Mouse (Mus musculus) hindbrain, embryonic 12.5 days (tissue): ENCODE measurements around the gene Ncoa3. TPM values are rescaled to one million over a fixed set of nuclear protein-coding genes. Genes with fewer than 3 reads are reported as not detected.

Experiments
- ATAC-seq: fragments of 200-750 bp; cut with Nextera tagmentation; 2 replicates; pipeline ENCODE4 v1.8.0; 2017; ENCODE audit warnings: moderate TSS enrichment; ENCODE audit not compliant: low FRiP score
- H3K27ac ChIP-seq: fragments of 300-500 bp; sonication (generic); 2 replicates; pipeline ENCODE4 v1.5.1; 2016; ENCODE audit warnings: mild to moderate bottlenecking
- H3K27me3 ChIP-seq: fragments of 300-500 bp; sonication (generic); 2 replicates; pipeline ENCODE4 v1.6.1; 2016; ENCODE audit warnings: mild to moderate bottlenecking
- H3K36me3 ChIP-seq: fragments of 300-500 bp; sonication (generic); 2 replicates; pipeline ENCODE4 v1.6.1; 2016; ENCODE audit warnings: mild to moderate bottlenecking
- H3K4me1 ChIP-seq: fragments of 300-500 bp; sonication (generic); 2 replicates; pipeline ENCODE4 v1.6.1; 2016
- H3K4me2 ChIP-seq: fragments of 300-500 bp; sonication (generic); replicated peaks from 2 replicates; pipeline ENCODE4 v1.6.1; 2016; ENCODE audit warnings: mild to moderate bottlenecking
- H3K4me3 ChIP-seq: fragments of 300-500 bp; sonication (generic); 2 replicates; pipeline ENCODE4 v1.5.1; 2016; ENCODE audit warnings: mild to moderate bottlenecking
- H3K9ac ChIP-seq: fragments of 300-500 bp; sonication (generic); 2 replicates; pipeline ENCODE4 v1.6.1; 2016; ENCODE audit warnings: mild to moderate bottlenecking, moderate library complexity
- H3K9me3 ChIP-seq: fragments of 300-500 bp; sonication (generic); replicated peaks from 2 replicates; pipeline ENCODE4 v1.6.1; 2016; ENCODE audit warnings: mild to moderate bottlenecking
- whole genome bisulfite sequencing: fragments of 180-500 bp; shearing (Covaris S2); methylation state at CpG from one replicate; pipeline ENCODE4 v1.1.7; 2016; 5-methylcytosine and 5-hydroxymethylcytosine counted together
- polyA plus RNA-seq: library from polyadenylated mRNA; unstranded; fragments of >200 nt; fragmentation: Nextera tagmentation; extraction: Ambion mirVana; gene quantifications from 2 replicates; pipeline ENCODE4 v1.2.1, GENCODE M21; 2016

Gene Ncoa3
- polyA plus RNA-seq, 1 experiment from 2014 or later = 14.9 TPM

GRCm38 (mm10) chr2:166010321-166010720 lies 17.9 kb downstream of the Ncoa3 start:
- H3K4me3 ChIP-seq = no peak overlapping the region
- H3K9ac ChIP-seq = no peak overlapping the region
- no peaks in the 10 kb centered on the region for H3K27me3 ChIP-seq
- no peak overlapping the region for H3K4me2 ChIP-seq
- WGBS = 64% methylated on average over 12 of the region's 12 CpGs
- no peaks in the 10 kb centered on the region for H3K36me3 ChIP-seq
- no peak overlapping the region for H3K27ac ChIP-seq
- peaks cover 28% of the 10 kb centered on the region for H3K4me1 ChIP-seq
- ATAC-seq = no peak
- no peaks in the 10 kb centered on the region for H3K9me3 ChIP-seq

GRCm38 (mm10) chr2:166011422-166011821 lies 19.0 kb downstream of the Ncoa3 start:
- Histone ChIP-seq H3K9me3 (no peaks in the 10 kb centered on the region), H3K4me1 (peaks cover 28% of the 10 kb centered on the region), H3K27me3 (no peaks in the 10 kb centered on the region), H3K36me3 (no peaks in the 10 kb centered on the region), H3K4me2 (no peak overlapping the region), H3K27ac (no peak overlapping the region), H3K9ac (no peak overlapping the region), H3K4me3 (no peak overlapping the region)
- 65% methylated on average over 3 of the region's 3 CpGs for WGBS
- no peak for ATAC-seq

GRCm38 (mm10) chr2:166012145-166012544 lies 19.7 kb downstream of the Ncoa3 start:
- H3K27ac ChIP-seq = no peak overlapping the region
- H3K36me3 ChIP-seq = no peaks in the 10 kb centered on the region
- no peak for ATAC-seq
- peaks cover 28% of the 10 kb centered on the region for H3K4me1 ChIP-seq
- no peak overlapping the region for H3K9ac ChIP-seq
- H3K9me3 ChIP-seq = no peaks in the 10 kb centered on the region
- WGBS = 57% methylated on average over 2 of the region's 2 CpGs
- no peaks in the 10 kb centered on the region for H3K27me3 ChIP-seq
- no peak overlapping the region for H3K4me2 ChIP-seq
- no peak overlapping the region for H3K4me3 ChIP-seq

GRCm38 (mm10) chr2:166018769-166019168 lies 26.3 kb downstream of the Ncoa3 start:
- no peak overlapping the region for H3K4me2 ChIP-seq
- 91% methylated on average over 3 of the region's 3 CpGs for WGBS
- H3K4me1 ChIP-seq = peaks cover 23% of the 10 kb centered on the region

GRCm38 (mm10) chr2:166020026-166020425 lies 27.6 kb downstream of the Ncoa3 start:
- WGBS = 89% methylated on average over 2 of the region's 2 CpGs
- H3K27ac ChIP-seq = no peak overlapping the region
- H3K9me3 ChIP-seq = no peaks in the 10 kb centered on the region
- H3K27me3 ChIP-seq = no peaks in the 10 kb centered on the region
- H3K36me3 ChIP-seq = no peaks in the 10 kb centered on the region
- H3K4me2 ChIP-seq = no peak overlapping the region
- no peak overlapping the region for H3K9ac ChIP-seq
- no peak for ATAC-seq
- peaks cover 23% of the 10 kb centered on the region for H3K4me1 ChIP-seq
- H3K4me3 ChIP-seq = no peak overlapping the region

More at GRCm38 (mm10) chr2:166018769-166019168, 26.3 kb downstream of the Ncoa3 start:
- ATAC-seq = no peak
- Histone ChIP-seq H3K27ac (no peak overlapping the region), H3K36me3 (no peaks in the 10 kb centered on the region), H3K27me3 (no peaks in the 10 kb centered on the region), H3K9ac (no peak overlapping the region), H3K9me3 (no peaks in the 10 kb centered on the region), H3K4me3 (no peak overlapping the region)

- Histone ChIP-seq H3K4me2 (no peak overlapping the region), H3K36me3 (no peaks in the 10 kb centered on the region), H3K27me3 (no peaks in the 10 kb centered on the region), H3K9me3 (no peaks in the 10 kb centered on the region), H3K9ac (no peak overlapping the region), H3K27ac (peak overlapping the region; percentile 91), H3K4me3 (no peak overlapping the region), H3K4me1 (peaks cover 23% of the 10 kb centered on the region)
- ATAC-seq = 0 out of 2 replicates have a peak, but pooled peaks have one; percentile 38
- WGBS = 12% methylated on average over 4 of the region's 4 CpGs
Measured at GRCm38 (mm10) chr2:166021073-166021610, 28.7 kb downstream of the Ncoa3 start.

- peak; percentile 75; the same call in 1 of the 2 replicates for ATAC-seq
- no peaks in the 10 kb centered on the region for H3K27me3 ChIP-seq
- no peak overlapping the region for H3K4me3 ChIP-seq
- no peaks in the 10 kb centered on the region for H3K9me3 ChIP-seq
- 31% methylated on average over 3 of the region's 3 CpGs for WGBS
- H3K9ac ChIP-seq = no peak overlapping the region
- H3K4me1 ChIP-seq = peaks cover 23% of the 10 kb centered on the region
- no peaks in the 10 kb centered on the region for H3K36me3 ChIP-seq
- peak overlapping the region; percentile 91 for H3K27ac ChIP-seq
- H3K4me2 ChIP-seq = no peak overlapping the region
Measured at GRCm38 (mm10) chr2:166021642-166022041, 29.2 kb downstream of the Ncoa3 start.

GRCm38 (mm10) chr2:166022327-166022726 lies 29.9 kb downstream of the Ncoa3 start:
- H3K27ac ChIP-seq = peak overlapping the region; percentile 91
- H3K36me3 ChIP-seq = no peaks in the 10 kb centered on the region
- ATAC-seq = no peak
- H3K9ac ChIP-seq = no peak overlapping the region
- peaks cover 23% of the 10 kb centered on the region for H3K4me1 ChIP-seq
- H3K4me2 ChIP-seq = no peak overlapping the region
- H3K9me3 ChIP-seq = no peaks in the 10 kb centered on the region
- 64% methylated on average over 8 of the region's 8 CpGs for WGBS
- H3K27me3 ChIP-seq = no peaks in the 10 kb centered on the region
- no peak overlapping the region for H3K4me3 ChIP-seq

- H3K4me2 ChIP-seq = no peak overlapping the region
- no peaks in the 10 kb centered on the region for H3K9me3 ChIP-seq
- H3K4me1 ChIP-seq = peaks cover 23% of the 10 kb centered on the region
- H3K27ac ChIP-seq = no peak overlapping the region
- 80% methylated on average over 3 of the region's 3 CpGs for WGBS
- no peaks in the 10 kb centered on the region for H3K36me3 ChIP-seq
- no peak overlapping the region for H3K9ac ChIP-seq
- no peak overlapping the region for H3K4me3 ChIP-seq
- no peak for ATAC-seq
- H3K27me3 ChIP-seq = no peaks in the 10 kb centered on the region
Measured at GRCm38 (mm10) chr2:166024079-166024478, 31.6 kb downstream of the Ncoa3 start.

GRCm38 (mm10) chr2:166024621-166025020 lies 32.2 kb downstream of the Ncoa3 start:
- no peak for ATAC-seq
- H3K36me3 ChIP-seq = no peaks in the 10 kb centered on the region
- WGBS = 80% methylated on average over 4 of the region's 4 CpGs

GRCm38 (mm10) chr2:166025943-166026342 lies 33.5 kb downstream of the Ncoa3 start:
- ATAC-seq = no peak
- H3K9ac ChIP-seq = no peak overlapping the region
- no peaks in the 10 kb centered on the region for H3K27me3 ChIP-seq
- H3K4me3 ChIP-seq = no peak overlapping the region
- H3K4me2 ChIP-seq = no peak overlapping the region
- 92% methylated on average over 5 of the region's 5 CpGs for WGBS
- H3K9me3 ChIP-seq = no peaks in the 10 kb centered on the region
- peaks cover 33% of the 10 kb centered on the region for H3K4me1 ChIP-seq
- H3K36me3 ChIP-seq = no peaks in the 10 kb centered on the region
- no peak overlapping the region for H3K27ac ChIP-seq

More at GRCm38 (mm10) chr2:166024621-166025020, 32.2 kb downstream of the Ncoa3 start:
- H3K4me3 ChIP-seq = no peak overlapping the region
- H3K27ac ChIP-seq = no peak overlapping the region
- H3K4me2 ChIP-seq = no peak overlapping the region
- H3K9me3 ChIP-seq = no peaks in the 10 kb centered on the region
- H3K9ac ChIP-seq = no peak overlapping the region
- H3K27me3 ChIP-seq = no peaks in the 10 kb centered on the region
- peaks cover 26% of the 10 kb centered on the region for H3K4me1 ChIP-seq

GRCm38 (mm10) chr2:166027834-166028233 lies 35.4 kb downstream of the Ncoa3 start:
- Histone ChIP-seq H3K9ac (no peak overlapping the region), H3K4me2 (no peak overlapping the region), H3K27ac (no peak overlapping the region), H3K4me1 (peaks cover 28% of the 10 kb centered on the region), H3K9me3 (no peaks in the 10 kb centered on the region), H3K36me3 (no peaks in the 10 kb centered on the region), H3K4me3 (no peak overlapping the region), H3K27me3 (no peaks in the 10 kb centered on the region)
- no peak for ATAC-seq
- WGBS = 94% methylated on average over 3 of the region's 3 CpGs

- no peaks in the 10 kb centered on the region for H3K36me3 ChIP-seq
- H3K27me3 ChIP-seq = no peaks in the 10 kb centered on the region
- H3K9ac ChIP-seq = no peak overlapping the region
- H3K4me2 ChIP-seq = no peak overlapping the region
- H3K4me3 ChIP-seq = no peak overlapping the region
- no peak for ATAC-seq
- H3K4me1 ChIP-seq = peaks cover 27% of the 10 kb centered on the region
- WGBS = 51% methylated on average over 4 of the region's 4 CpGs
- no peaks in the 10 kb centered on the region for H3K9me3 ChIP-seq
- peak overlapping the region; percentile 25; the same call in 1 of the 2 replicates for H3K27ac ChIP-seq
Measured at GRCm38 (mm10) chr2:166029232-166029631, 36.8 kb downstream of the Ncoa3 start.
